Mouse (Mus musculus) inflammation-experienced regulatory T-cells, adult 16 weeks (primary cell): ENCODE results near the gene Cd53. TPM values are rescaled to one million over a fixed set of nuclear protein-coding genes. Genes with fewer than 3 reads are reported as not detected.

Experiments used
- polyA plus RNA-seq: library from polyadenylated mRNA; unstranded; fragments of 100-300 nt; shearing (Covaris generic); gene quantifications from one replicate; pipeline ENCODE4 v1.2.1, GENCODE M21; 2017

Cd53 gene
- polyA plus RNA-seq, result 1,072 TPM

GRCm38 (mm10) chr3:106789930-106790329 lies at the start of gene Cd53:
Gene Cd53, minus strand, starts transcription at chr3:106790149.

GRCm38 (mm10) chr3:106826187-106826586 lies 36.2 kb upstream of the Cd53 start, which contains the start of gene Olfr266:
Gene Olfr266, minus strand, starts transcription at chr3:106826287.

Other genes with a start within 250 kb of the Cd53 start
- gene Dram2, start 242.4 kb downstream of the Cd53 start, polyA plus RNA-seq, result 58.7 TPM
- 124 TPM for gene Cept1, start 242.3 kb downstream of the Cd53 start, polyA plus RNA-seq
- gene Lrif1, start 105.2 kb downstream of the Cd53 start, polyA plus RNA-seq, result 57.5 TPM
- not detected for gene Olfr266, start 36.1 kb upstream of the Cd53 start, polyA plus RNA-seq
- 17.0 TPM for gene Kcna3, start 246.0 kb upstream of the Cd53 start, polyA plus RNA-seq